Mouse (Mus musculus): ENCODE results near the gene Cyp4f13. TPM values are rescaled to one million over a fixed set of nuclear protein-coding genes. Genes with fewer than 3 reads are reported as not detected.
A peak's percentile ranks its signal among the peaks of the same experiment; 100 is the strongest.

Gene Cyp4f13
- total and polyA plus RNA-seq, 3 experiments, result 11.9 to 18.6 (median 18.5) TPM

DNA sequence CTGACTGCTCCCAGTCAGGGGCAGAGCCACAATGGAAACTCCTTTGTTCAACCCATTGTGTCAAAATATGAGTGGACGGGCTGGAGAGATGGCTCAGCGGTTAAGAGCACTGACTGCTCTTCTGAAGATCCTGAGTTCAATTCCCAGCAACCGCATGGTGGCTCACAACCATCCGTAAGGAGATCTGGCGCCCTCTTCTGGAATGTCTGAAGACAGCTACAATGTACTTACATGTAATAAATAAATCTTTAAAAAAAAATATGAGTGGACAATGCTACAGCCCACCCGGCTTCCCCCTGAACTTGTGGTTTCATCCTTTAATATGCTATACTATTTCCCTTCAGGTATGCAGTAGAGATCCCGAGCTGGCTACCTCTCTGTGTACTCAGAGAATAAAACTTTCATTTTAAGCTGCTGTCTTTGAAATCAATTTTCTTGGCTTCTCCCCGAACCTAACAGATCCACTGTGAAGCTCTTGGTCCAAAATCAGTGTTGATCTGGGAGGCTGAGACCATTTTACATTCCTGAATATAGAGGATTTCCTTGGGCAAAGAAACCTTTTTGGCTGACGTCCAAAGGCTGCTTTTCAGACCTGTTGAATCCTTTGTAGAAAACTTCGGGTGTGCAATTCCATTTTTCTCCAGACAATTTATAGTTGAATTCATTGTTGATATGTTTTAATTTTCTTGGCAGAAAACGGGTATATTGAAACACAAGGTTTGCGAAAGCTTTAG, 44.9 kb upstream of the Cyp4f13 start:
- H3K4me3 ChIP-seq (replicated peaks in 1 of 3; ENCODE audit: low read depth in 2 of 3, low read length in 2 of 3, poor library complexity in 1 of 3), result peak overlapping the region in 2 of 3 experiments; percentile 69 to 75

DNA sequence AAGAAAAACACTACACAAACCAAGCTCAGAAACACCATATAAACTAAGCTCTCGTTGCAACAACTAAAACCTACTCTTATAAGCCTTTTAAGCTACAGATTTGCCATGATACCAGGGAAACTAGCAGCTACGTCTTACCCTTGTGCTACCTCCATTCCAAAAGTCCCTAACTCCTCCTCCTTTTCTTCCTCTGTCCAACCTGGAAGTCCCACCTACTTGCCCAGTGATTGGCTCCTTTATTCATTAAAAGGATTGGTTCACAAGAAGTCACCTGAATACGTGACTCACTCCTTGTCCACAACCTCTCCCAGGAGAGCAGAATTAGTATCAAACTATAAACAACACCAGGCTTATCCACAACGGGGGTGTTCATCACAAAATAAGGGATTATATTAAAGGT, 39.1 kb upstream of the Cyp4f13 start:
- no peak overlapping the region for H3K4me3 ChIP-seq (replicated peaks in 1 of 3; ENCODE audit: low read depth in 2 of 3, low read length in 2 of 3, poor library complexity in 1 of 3)
- H3K27me3 ChIP-seq (replicated peaks), result no peaks in the 10 kb centered on the region
- no peak overlapping the region for H3K4me2 ChIP-seq (ENCODE audit: insufficient read depth, low read depth, poor library complexity, severe bottlenecking)
- H3K9me3 ChIP-seq (replicated peaks; ENCODE audit: low read length), result peaks cover 2% of the 10 kb centered on the region
- H3K27ac ChIP-seq (ENCODE audit: insufficient read depth, low read depth), result no peak overlapping the region
- dilution Hi-C loops (cut with MboI; ENCODE audit: extremely low pct_ligation_motif_present, extremely low pct_unique_long_range_greater_than_20kb, low sequenced_read_pairs) (no loop called here), in situ Hi-C loops (cut with MboI; ENCODE audit: low pct_ligation_motif_present, low pct_unique_long_range_greater_than_20kb, low sequenced_read_pairs) (no loop called here)
- no peak overlapping the region for H3K9ac ChIP-seq (ENCODE audit: insufficient read depth, low read depth)
- DNase-seq (ENCODE audit: extremely low read depth), result no peak
- no peak for TF ChIP-seq E2F4 (IDR thresholded peaks at IDR 0.05; ENCODE audit: insufficient replicate concordance, low read depth, low read length)
- no peak for TF ChIP-seq BHLHE40 (IDR thresholded peaks at IDR 0.05; ENCODE audit: low read depth, low read length)
- no peak for TF ChIP-seq HCFC1 (IDR thresholded peaks at IDR 0.05; ENCODE audit: low read depth, low read length)
- TF ChIP-seq RCOR1 (conservative IDR thresholded peaks at IDR 0.05; ENCODE audit: low read depth, low read length), result no peak
- no peak for TF ChIP-seq CHD2 (IDR thresholded peaks at IDR 0.05; ENCODE audit: low read length)
- no peak for TF ChIP-seq GABPA (IDR thresholded peaks at IDR 0.05; ENCODE audit: insufficient replicate concordance, low read depth, low read length)
- no peak for TF ChIP-seq TBP (conservative IDR thresholded peaks at IDR 0.05; ENCODE audit: low read depth, low read length)
- TF ChIP-seq TCF12 (IDR thresholded peaks at IDR 0.05; ENCODE audit: low read depth, low read length), result no peak
- H3K36me3 ChIP-seq (replicated peaks in 1 of 2; ENCODE audit: control insufficient read depth in 1 of 2, insufficient read depth in 1 of 2, low read length in 1 of 2), result peaks cover 0 to 4% of the 10 kb centered on the region in 2 experiments
- H3K79me2 ChIP-seq (replicated peaks; ENCODE audit: control insufficient read depth, extremely low read depth, insufficient read depth, poor library complexity, severe bottlenecking), result no peaks in the 10 kb centered on the region
- H3K4me1 ChIP-seq (ENCODE audit: control insufficient read depth in 1 of 2, insufficient read depth in 2 of 2), result no peaks in the 10 kb centered on the region

More for the DNA sequence above, 44.9 kb upstream of the Cyp4f13 start:
- in situ Hi-C loops (cut with MboI; ENCODE audit: low pct_ligation_motif_present, low pct_unique_long_range_greater_than_20kb, low sequenced_read_pairs), result no loop called here
- TF ChIP-seq ZNF384 (IDR thresholded peaks at IDR 0.05; ENCODE audit: low read depth, low read length) (peak; percentile 22; the same call in 1 of the 2 replicates), MXI1 (IDR thresholded peaks at IDR 0.05; ENCODE audit: low read depth, low read length) (no peak), CTCF (conservative IDR thresholded peaks at IDR 0.05 in 1 of 2, IDR thresholded peaks at IDR 0.05 in 1 of 2; ENCODE audit: low read depth in 2 of 2, low read length in 2 of 2) (peak; percentile 16 to 43; a peak in 2 of 4 replicates), JUN (IDR thresholded peaks at IDR 0.05; ENCODE audit: insufficient read depth, low read depth, low read length) (no peak)
- H3K79me2 ChIP-seq (replicated peaks; ENCODE audit: control insufficient read depth, extremely low read depth, insufficient read depth, poor library complexity, severe bottlenecking), result peaks cover 11% of the 10 kb centered on the region; the same call in 1 of the 2 replicates
- H3K9me3 ChIP-seq (replicated peaks; ENCODE audit: low read length), result no peaks in the 10 kb centered on the region
- peaks cover 9 to 23% of the 10 kb centered on the region in 2 experiments for H3K36me3 ChIP-seq (replicated peaks in 1 of 2; ENCODE audit: control insufficient read depth in 1 of 2, insufficient read depth in 1 of 2, low read length in 1 of 2)
- no peak overlapping the region for H3K27ac ChIP-seq (ENCODE audit: insufficient read depth, low read depth)
- DNase-seq (ENCODE audit: extremely low read depth), result peak; percentile 45
- H3K4me1 ChIP-seq (ENCODE audit: control insufficient read depth in 1 of 2, insufficient read depth in 2 of 2), result peaks cover 0 to 14% of the 10 kb centered on the region in 2 experiments; a peak in 2 of 4 replicates
- H3K27me3 ChIP-seq (replicated peaks), result no peaks in the 10 kb centered on the region
- H3K9ac ChIP-seq (ENCODE audit: insufficient read depth, low read depth), result peak overlapping the region; percentile 66
- dilution Hi-C loops (cut with MboI; ENCODE audit: extremely low pct_ligation_motif_present, extremely low pct_unique_long_range_greater_than_20kb, low sequenced_read_pairs), result no loop called here
- peak overlapping the region; percentile 86 for H3K4me2 ChIP-seq (ENCODE audit: insufficient read depth, low read depth, poor library complexity, severe bottlenecking)

DNA sequence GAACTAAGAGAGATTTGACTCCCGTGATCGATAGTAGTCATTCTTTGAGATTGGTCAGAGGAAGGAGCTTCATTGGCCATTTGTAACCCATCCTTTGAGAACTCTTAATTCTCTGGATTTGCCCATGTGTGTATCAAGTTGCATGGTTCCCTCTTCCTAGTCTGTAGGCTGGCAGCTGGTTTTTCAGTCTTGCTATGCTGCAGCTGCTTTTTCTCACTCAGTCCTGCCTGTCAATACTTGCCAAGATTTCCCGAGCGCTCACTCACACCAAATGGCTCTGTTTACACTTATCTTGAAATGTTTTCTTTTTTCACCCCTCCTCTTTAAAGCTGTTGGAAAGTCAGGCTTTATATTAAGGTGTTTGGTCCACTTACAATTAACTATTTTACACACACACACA, 34.2 kb upstream of the Cyp4f13 start:
- no peaks in the 10 kb centered on the region for H3K27me3 ChIP-seq (replicated peaks)
- H3K79me2 ChIP-seq (replicated peaks; ENCODE audit: control insufficient read depth, extremely low read depth, insufficient read depth, poor library complexity, severe bottlenecking), result peaks cover 5% of the 10 kb centered on the region; the same call in 1 of the 2 replicates
- no peak overlapping the region for H3K27ac ChIP-seq (ENCODE audit: insufficient read depth, low read depth)
- H3K4me3 ChIP-seq (replicated peaks in 1 of 3; ENCODE audit: low read depth in 2 of 3, low read length in 2 of 3, poor library complexity in 1 of 3), result no peak overlapping the region
- H3K9ac ChIP-seq (ENCODE audit: insufficient read depth, low read depth), result no peak overlapping the region
- dilution Hi-C loops (cut with MboI; ENCODE audit: extremely low pct_ligation_motif_present, extremely low pct_unique_long_range_greater_than_20kb, low sequenced_read_pairs), result no loop called here
- no peaks in the 10 kb centered on the region for H3K4me1 ChIP-seq (ENCODE audit: control insufficient read depth in 1 of 2, insufficient read depth in 2 of 2)
- peaks cover 2% of the 10 kb centered on the region for H3K9me3 ChIP-seq (replicated peaks; ENCODE audit: low read length)
- peaks cover 27 to 46% of the 10 kb centered on the region in 2 experiments for H3K36me3 ChIP-seq (replicated peaks in 1 of 2; ENCODE audit: control insufficient read depth in 1 of 2, insufficient read depth in 1 of 2, low read length in 1 of 2)
- DNase-seq (ENCODE audit: extremely low read depth), result no peak
- in situ Hi-C loops (cut with MboI; ENCODE audit: low pct_ligation_motif_present, low pct_unique_long_range_greater_than_20kb, low sequenced_read_pairs), result no loop called here
- no peak for TF ChIP-seq EP300 (IDR thresholded peaks at IDR 0.05; ENCODE audit: low read length)
- TF ChIP-seq MAFK (IDR thresholded peaks at IDR 0.05; ENCODE audit: insufficient replicate concordance, low read length), result no peak
- TF ChIP-seq MEF2A (IDR thresholded peaks at IDR 0.05; ENCODE audit: borderline replicate concordance, low read depth, low read length), result no peak
- TF ChIP-seq ZMIZ1 (IDR thresholded peaks at IDR 0.05; ENCODE audit: low read depth, low read length), result no peak
- TF ChIP-seq POLR2A (IDR thresholded peaks at IDR 0.05; ENCODE audit: low read depth, low read length), result no peak
- no peak for TF ChIP-seq JUND (conservative IDR thresholded peaks at IDR 0.05; ENCODE audit: low read depth, low read length)
- no peak overlapping the region for H3K4me2 ChIP-seq (ENCODE audit: insufficient read depth, low read depth, poor library complexity, severe bottlenecking)

Data from CH12.LX (cell line).